Mouse (Mus musculus) liver (tissue): ENCODE measurements around the gene Gorasp2.

Experiments used
- DNase-seq: peaks from one replicate; pipeline ENCODE4 v3.0.0-alpha.2; 2020; ENCODE audit warnings: mixed read lengths

Gene Gorasp2

DNA sequence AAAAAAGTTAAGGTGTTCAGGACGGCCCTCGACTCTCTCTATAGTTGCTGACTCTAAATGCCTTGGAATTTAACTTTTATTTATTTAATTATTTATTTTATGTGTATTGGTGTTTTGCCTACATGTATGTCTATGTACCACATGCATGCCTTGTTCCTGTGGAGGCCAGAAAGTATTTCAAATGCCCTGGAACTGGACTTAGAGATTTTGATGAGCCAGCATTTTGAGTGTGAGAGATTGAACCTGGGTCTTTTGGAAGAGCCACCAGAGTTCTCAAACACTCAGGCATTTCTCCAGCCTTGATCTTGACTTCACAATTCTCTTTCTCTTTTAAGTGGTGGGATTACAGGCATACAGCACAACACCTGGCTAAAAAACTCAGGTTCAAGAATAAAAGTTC lies 90.3 kb downstream of the Gorasp2 start:
- no peak for DNase-seq

DNA sequence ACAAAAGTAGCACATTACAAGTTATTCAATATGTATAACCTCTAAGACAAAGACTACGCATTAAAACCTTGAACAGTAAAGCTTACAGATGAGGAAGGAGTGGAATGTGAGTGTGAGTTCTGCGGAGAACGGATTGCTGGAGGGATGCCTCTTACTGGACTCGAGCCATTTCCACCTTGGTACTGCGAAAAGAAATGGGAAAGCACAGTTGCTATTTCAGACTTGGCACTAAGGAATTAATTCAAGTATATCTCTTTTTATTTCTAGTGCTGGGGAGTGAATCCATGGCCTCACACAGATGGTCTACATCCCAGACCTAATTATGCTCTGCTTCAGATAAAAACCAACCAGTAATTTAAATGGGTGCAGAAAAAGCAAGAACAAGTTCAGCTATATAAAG lies 90.8 kb downstream of the Gorasp2 start:
- DNase-seq = no peak
